Mouse (Mus musculus): ENCODE results near the gene Gm14305.
"Not testable (repeated sequence)": the region's sequence is repeated elsewhere in the genome, so short reads cannot be mapped to it uniquely, and the experiment has no call there.

Gm14305 gene

DNA sequence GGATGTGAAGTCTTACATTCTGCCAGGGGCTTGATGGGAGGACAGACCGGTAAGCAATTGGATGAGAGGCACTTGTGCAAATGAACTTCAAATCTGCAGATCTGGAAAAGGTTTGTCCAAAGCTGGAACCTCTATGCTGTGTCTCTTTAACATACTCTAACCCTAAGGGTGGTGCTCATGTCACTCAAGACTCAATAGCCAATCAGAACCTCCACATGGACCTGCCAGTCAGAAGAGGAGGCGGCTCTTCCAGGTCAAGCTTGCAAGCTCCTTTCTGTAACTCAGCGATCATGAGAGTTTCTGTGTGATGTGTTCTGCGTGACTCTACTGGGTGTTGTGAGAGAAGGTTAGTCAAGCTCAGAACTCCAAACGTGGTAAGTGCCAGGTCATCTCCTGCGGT, at the start of gene Gm14305:
Gm14305 (plus strand) TSS at position 278 of the 400 bp plus-strand sequence.
- in situ Hi-C loops (cut with MboI; ENCODE audit: unreplicated experiment in 2 of 2) = not testable (repeated sequence)

DNA sequence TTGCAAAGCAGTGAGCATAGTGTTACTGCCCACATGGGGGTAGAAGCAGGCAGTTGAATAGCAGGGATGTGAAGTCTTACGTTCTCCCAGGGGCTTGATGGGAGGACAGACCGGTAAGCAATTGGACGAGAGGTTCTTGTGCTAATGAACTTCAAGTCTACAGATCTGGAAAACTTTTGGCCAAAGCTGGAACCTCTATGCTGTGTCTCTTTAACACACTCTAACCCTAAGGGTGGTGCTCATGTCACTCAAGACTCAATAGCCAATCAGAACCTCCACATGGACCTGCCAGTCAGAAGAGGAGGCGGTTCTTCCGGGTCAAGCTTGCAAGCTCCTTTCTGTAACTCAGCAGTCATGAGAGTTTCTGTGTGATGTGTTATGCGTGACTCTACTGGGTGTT, 37.9 kb upstream of the Gm14305 start, which contains the start of gene Zfp973:
Zfp973 (plus strand) TSS at position 301 of the 400 bp plus-strand sequence.
- in situ Hi-C loops (cut with MboI; ENCODE audit: unreplicated experiment in 2 of 2) = not testable (repeated sequence)

Measured in v-Abl transformed pro-B cells (cell line).